Mouse (Mus musculus) urinary bladder, postnatal 25 days (tissue): ENCODE data around the gene E030030I06Rik.
A peak's percentile ranks its signal among the peaks of the same experiment; 100 is the strongest.
"Not testable (repeated sequence)": the region's sequence is repeated elsewhere in the genome, so short reads cannot be mapped to it uniquely, and the experiment has no call there.

Source experiments
- DNase-seq: peaks from one replicate; pipeline ENCODE4 v3.0.0; 2022; ENCODE audit warnings: low spot score

E030030I06Rik gene

GRCm38 (mm10) chr10:22151863-22152640 lies 3.0 kb upstream of the E030030I06Rik start:
- DNase-seq: not testable (repeated sequence)

GRCm38 (mm10) chr10:22151056-22151862 lies 2.2 kb upstream of the E030030I06Rik start:
- DNase-seq: not testable (repeated sequence)

- no peak for DNase-seq
Observed at GRCm38 (mm10) chr10:22150593-22150992, 1.5 kb upstream of the E030030I06Rik start.

GRCm38 (mm10) chr10:22149691-22150465 lies 808 bp upstream of the E030030I06Rik start:
- peak; percentile 16 for DNase-seq

GRCm38 (mm10) chr10:22148441-22149072 lies 513 bp downstream of the E030030I06Rik start:
- DNase-seq: peak; percentile 74

GRCm38 (mm10) chr10:22142926-22143325 lies 6.1 kb downstream of the E030030I06Rik start:
- no peak for DNase-seq

- peak; percentile 31 for DNase-seq
Observed at GRCm38 (mm10) chr10:22142194-22142593, 6.9 kb downstream of the E030030I06Rik start.

- peak; percentile 61 for DNase-seq
Observed at GRCm38 (mm10) chr10:22140665-22141280, 8.3 kb downstream of the E030030I06Rik start.

GRCm38 (mm10) chr10:22074531-22074930 lies 74.5 kb downstream of the E030030I06Rik start:
- no peak for DNase-seq

GRCm38 (mm10) chr10:22072739-22073138 lies 76.3 kb downstream of the E030030I06Rik start:
- DNase-seq: no peak

- no peak for DNase-seq
Observed at GRCm38 (mm10) chr10:22070576-22070975, 78.5 kb downstream of the E030030I06Rik start.

GRCm38 (mm10) chr10:22070168-22070567 lies 78.9 kb downstream of the E030030I06Rik start:
- DNase-seq: no peak

GRCm38 (mm10) chr10:22067979-22068378 lies 81.1 kb downstream of the E030030I06Rik start, which contains the start of gene 4930444G20Rik:
4930444G20Rik (minus strand) TSS chr10:22068079.
- DNase-seq: not testable (repeated sequence)
